Mouse (Mus musculus) MEL (cell line): ENCODE measurements at regions not wholly inside any gene's neighbourhood (a gene's known extent, or its start where the extent isn't known, plus 50 kb on each side); places are given as distances from the start of the nearest gene placed in this dataset.

Source experiments
- CHD1 ChIP-seq: IDR thresholded peaks from 2 replicates; pipeline ENCODE4 v1.6.1; 2012; ENCODE audit warnings: low read depth, mild to moderate bottlenecking, inconsistent platforms, low read length, improper control_type of control experiment
- CTCF ChIP-seq, 3 experiments: IDR thresholded peaks in 2 of 3; conservative IDR thresholded peaks in 1 of 3; 2 replicates each; pipeline ENCODE4 v1.5.1; 2011 to 2012; ENCODE audit warnings: low read length in 3 of 3, low read depth in 2 of 3, mild to moderate bottlenecking in 2 of 3, improper control_type of control experiment in 1 of 3, inconsistent platforms in 1 of 3, mixed read lengths in 1 of 3, moderate library complexity in 1 of 3; ENCODE audit not compliant: control insufficient read depth in 1 of 3, insufficient read depth in 1 of 3, poor library complexity in 1 of 3, severe bottlenecking in 1 of 3
- ETS1 ChIP-seq: IDR thresholded peaks from 2 replicates; pipeline ENCODE4 v1.6.1; 2012; ENCODE audit warnings: low read depth, mild to moderate bottlenecking, inconsistent platforms, low read length, improper control_type of control experiment, moderate library complexity
- GABPA ChIP-seq: IDR thresholded peaks from 2 replicates; pipeline ENCODE4 v1.6.1; 2012; ENCODE audit warnings: low read depth, mild to moderate bottlenecking, inconsistent platforms, low read length, improper control_type of control experiment, moderate library complexity
- HCFC1 ChIP-seq: IDR thresholded peaks from 2 replicates; pipeline ENCODE4 v1.6.1; 2012; ENCODE audit warnings: low read depth, mild to moderate bottlenecking, inconsistent platforms, low read length, improper control_type of control experiment, moderate library complexity
- MAX ChIP-seq: IDR thresholded peaks from 2 replicates; pipeline ENCODE4 v1.6.1; 2011; ENCODE audit warnings: low read length, improper control_type of control experiment
- MAZ ChIP-seq: IDR thresholded peaks from 2 replicates; pipeline ENCODE4 v1.6.1; 2012; ENCODE audit warnings: low read depth, mild to moderate bottlenecking, inconsistent platforms, low read length, improper control_type of control experiment
- POLR2A ChIP-seq, 2 experiments: IDR thresholded peaks; 2 replicates each; pipeline ENCODE4 v1.6.1; 2011 to 2012; ENCODE audit warnings: low read length in 2 of 2, mild to moderate bottlenecking in 2 of 2, control low read depth in 1 of 2, improper control_type of control experiment in 1 of 2, low read depth in 1 of 2, moderate library complexity in 1 of 2; ENCODE audit not compliant: control insufficient read depth in 1 of 2, insufficient read depth in 1 of 2, poor library complexity in 1 of 2
- POLR2AphosphoS5 ChIP-seq: IDR thresholded peaks from 2 replicates; pipeline ENCODE4 v1.6.1; 2012; ENCODE audit warnings: low read depth, borderline replicate concordance, mild to moderate bottlenecking, inconsistent platforms, low read length, moderate library complexity, mixed read lengths
- TAL1 ChIP-seq: IDR thresholded peaks from 2 replicates; pipeline ENCODE4 v1.6.1; 2012; ENCODE audit warnings: mild to moderate bottlenecking, inconsistent platforms, low read length, moderate library complexity, mixed read lengths
- TCF12 ChIP-seq: IDR thresholded peaks from 2 replicates; pipeline ENCODE4 v1.6.1; 2014; ENCODE audit warnings: low read depth, mild to moderate bottlenecking, inconsistent platforms, low read length, improper control_type of control experiment, moderate library complexity
- USF1 ChIP-seq: IDR thresholded peaks from 2 replicates; pipeline ENCODE4 v1.6.1; 2014; ENCODE audit warnings: low read depth, mild to moderate bottlenecking, inconsistent platforms, low read length, improper control_type of control experiment, moderate library complexity
- ZC3H11A ChIP-seq: IDR thresholded peaks from 2 replicates; pipeline ENCODE4 v1.6.1; 2012; ENCODE audit warnings: low read depth, mild to moderate bottlenecking, inconsistent platforms, low read length, improper control_type of control experiment
- ZNF384 ChIP-seq: IDR thresholded peaks from 2 replicates; pipeline ENCODE4 v1.6.1; 2012; ENCODE audit warnings: low read depth, mild to moderate bottlenecking, inconsistent platforms, low read length, improper control_type of control experiment

GRCm38 (mm10) chr7:111205876-111206275 is 123.0 kb upstream of the Eif4g2 start:
- TF ChIP-seq CTCF (IDR thresholded peaks at IDR 0.05 in 2 of 3, conservative IDR thresholded peaks at IDR 0.05 in 1 of 3; ENCODE audit: control insufficient read depth in 1 of 3, insufficient read depth in 1 of 3, low read depth in 2 of 3, low read length in 3 of 3, poor library complexity in 1 of 3, severe bottlenecking in 1 of 3) (no peak), ZC3H11A (no peak), CHD1 (no peak), USF1 (no peak), POLR2A (IDR thresholded peaks at IDR 0.05; ENCODE audit: control insufficient read depth in 1 of 2, insufficient read depth in 1 of 2, low read depth in 1 of 2, low read length in 2 of 2, poor library complexity in 1 of 2) (no peak), TCF12 (no peak), MAZ (no peak), MAX (no peak), POLR2AphosphoS5 (no peak), HCFC1 (no peak), ZNF384 (no peak), GABPA (no peak), ETS1 (no peak), TAL1 (no peak)
